Mouse (Mus musculus) mouse embryonic stem cell (cell line): ENCODE data around the gene Cct8l1.

ENCODE experiments used
- in situ Hi-C, 2 experiments: fragments of 300-500 bp; cut with MboI; formaldehyde crosslinking; loops; 1 replicate in 1 of 2; 3 replicates in 1 of 2; pipeline ENCODE4 v1.14.3; 2019 to 2020; ENCODE audit warnings: low sequenced_read_pairs in 2 of 2, low pct_unique_long_range_greater_than_20kb in 1 of 2, mixed read lengths in 1 of 2; ENCODE audit not compliant: unreplicated experiment in 1 of 2

Gene Cct8l1

GRCm38 (mm10) chr5:25515767-25516166 lies at the start of gene Cct8l1:
Gene Cct8l1 (plus strand): TSS chr5:25516067.
- in situ Hi-C loops: no loop called here

- in situ Hi-C loops: no loop called here
These were observed 43.8 kb upstream of the Cct8l1 start for GRCm38 (mm10) chr5:25472070-25472469.

DNA sequence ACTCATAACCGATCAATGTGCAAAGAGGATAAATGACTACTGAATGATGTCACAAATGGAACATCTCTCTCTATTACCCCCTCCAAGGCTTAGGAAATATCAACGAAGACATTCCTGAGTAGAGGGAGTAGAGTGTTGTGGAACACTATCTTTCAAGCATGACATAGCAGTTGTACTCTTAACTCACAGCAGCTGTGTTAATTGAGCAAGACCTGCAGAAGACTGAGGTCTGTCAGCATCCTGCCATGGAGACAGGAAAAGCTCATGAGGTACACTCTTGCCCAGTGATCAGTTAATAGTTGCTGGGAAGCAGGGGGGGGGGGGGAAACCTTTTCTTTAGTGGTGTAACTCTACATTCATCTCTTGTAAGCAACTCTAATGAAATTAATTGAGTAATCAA lies 40.1 kb upstream of the Cct8l1 start:
- in situ Hi-C loops: no loop called here

- in situ Hi-C loops: no loop called here
These were observed 37.0 kb upstream of the Cct8l1 start for GRCm38 (mm10) chr5:25478863-25479262.

- in situ Hi-C loops: no loop called here
These were observed 19.2 kb upstream of the Cct8l1 start for GRCm38 (mm10) chr5:25496652-25497051.

GRCm38 (mm10) chr5:25497369-25497719 lies 18.5 kb upstream of the Cct8l1 start:
- in situ Hi-C loops: no loop called here

DNA sequence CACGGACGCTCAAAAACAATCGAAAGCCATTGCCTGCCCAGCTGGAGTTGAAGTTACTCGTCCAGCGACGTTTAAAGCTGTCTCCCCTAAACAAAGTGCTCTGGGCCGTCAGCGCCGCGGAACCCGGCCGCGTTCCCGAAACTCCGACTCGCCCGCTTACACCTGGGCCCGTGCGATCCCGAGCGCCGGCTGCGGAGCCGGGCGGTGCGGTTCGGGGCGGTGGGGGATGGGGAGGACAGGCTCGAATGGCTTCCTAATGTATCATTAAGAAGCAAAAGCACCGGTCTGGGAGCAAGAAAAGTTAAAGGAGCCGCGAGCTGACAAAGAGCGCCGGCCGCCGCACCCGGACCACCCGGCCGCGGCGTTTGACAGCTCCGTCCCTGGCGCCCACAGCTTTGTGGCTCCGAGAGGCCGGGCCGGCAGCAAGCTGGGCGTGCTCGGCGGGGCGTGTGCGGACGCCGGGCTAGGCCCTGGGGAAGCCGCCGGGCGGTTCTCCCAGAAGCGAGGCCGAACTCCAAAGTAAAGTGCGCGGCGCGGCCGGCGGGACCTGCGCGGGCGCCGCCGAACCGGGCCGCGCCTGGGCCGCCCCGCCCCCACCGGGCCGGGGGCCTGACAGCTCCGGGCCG lies 18.0 kb upstream of the Cct8l1 start:
- in situ Hi-C loops: no loop called here

DNA sequence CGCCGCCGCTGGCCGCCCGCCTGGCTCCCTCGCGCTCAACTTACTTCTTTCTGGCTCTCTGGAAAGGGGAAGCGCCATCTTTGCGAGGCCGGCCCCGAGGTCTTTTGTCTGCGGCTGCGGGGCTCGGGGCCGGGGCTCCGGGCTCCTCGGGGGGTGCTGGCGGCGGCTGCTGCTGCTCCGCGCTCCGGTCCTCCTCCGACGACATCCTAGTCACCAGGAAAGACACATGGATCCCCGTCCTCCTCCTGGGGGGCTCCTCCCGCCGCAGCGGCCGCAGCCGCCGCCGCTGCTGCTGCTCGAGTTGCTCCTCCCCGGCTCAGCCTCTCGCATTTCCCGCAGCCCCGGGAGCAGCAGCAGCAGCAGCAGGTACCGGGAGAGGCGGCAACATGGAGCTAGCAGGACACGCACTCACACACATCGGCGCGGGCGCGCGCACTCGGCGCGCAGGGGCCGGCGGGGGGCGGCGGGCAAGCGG lies 17.5 kb upstream of the Cct8l1 start, which contains the start of gene Kmt2c:
TSS of gene Kmt2c (minus strand) at position 438 of the 475 bp plus-strand sequence.
- in situ Hi-C loops: no loop called here

GRCm38 (mm10) chr5:25498821-25499422 lies 16.9 kb upstream of the Cct8l1 start:
- in situ Hi-C loops: no loop called here

DNA sequence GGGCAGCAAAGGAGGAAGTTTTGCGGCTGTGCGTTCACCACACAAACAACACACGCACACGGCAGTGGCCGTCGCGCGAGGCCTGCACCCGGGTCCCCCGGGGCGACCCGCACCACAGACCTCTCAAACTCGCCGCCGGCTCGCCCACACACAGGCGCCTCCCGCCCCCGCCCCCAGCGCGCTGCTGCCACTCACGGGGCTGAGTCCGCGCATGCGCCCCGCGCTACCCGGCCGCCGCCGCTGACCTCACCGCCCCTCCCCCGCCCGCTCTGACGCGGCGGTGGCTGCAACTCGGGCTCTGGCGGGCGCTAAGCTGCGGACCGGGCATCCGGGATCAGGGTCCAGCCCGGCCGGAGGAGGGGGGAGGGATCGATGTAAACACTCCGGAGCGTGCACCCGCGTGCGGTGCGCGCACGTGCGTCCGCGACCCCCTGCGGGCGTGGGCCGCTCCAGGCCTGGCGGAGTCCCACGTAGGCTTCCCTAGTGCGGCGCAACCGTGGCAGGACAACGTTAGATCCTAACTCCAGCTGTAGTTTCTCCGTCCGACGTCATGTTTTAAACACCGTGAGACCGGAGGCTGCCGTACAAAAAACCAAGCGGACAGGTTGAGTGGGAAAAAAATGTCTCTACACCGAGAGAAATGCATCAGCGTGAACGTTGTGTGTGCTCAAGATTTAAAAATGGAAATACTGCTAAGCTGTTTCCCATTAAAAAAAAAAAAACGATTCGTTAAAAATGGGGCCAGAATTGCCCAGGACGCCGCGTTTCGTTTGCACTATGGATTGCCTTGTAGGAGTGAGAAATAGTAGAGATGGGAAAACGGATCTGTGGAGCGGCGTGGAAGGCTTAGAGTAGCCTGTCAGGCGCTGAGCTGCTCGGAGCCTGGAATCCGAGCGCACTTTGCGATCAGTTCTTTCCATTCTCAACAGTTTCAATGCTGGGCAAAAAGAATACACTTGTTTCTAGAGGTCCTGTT lies 16.2 kb upstream of the Cct8l1 start:
- in situ Hi-C loops: no loop called here

DNA sequence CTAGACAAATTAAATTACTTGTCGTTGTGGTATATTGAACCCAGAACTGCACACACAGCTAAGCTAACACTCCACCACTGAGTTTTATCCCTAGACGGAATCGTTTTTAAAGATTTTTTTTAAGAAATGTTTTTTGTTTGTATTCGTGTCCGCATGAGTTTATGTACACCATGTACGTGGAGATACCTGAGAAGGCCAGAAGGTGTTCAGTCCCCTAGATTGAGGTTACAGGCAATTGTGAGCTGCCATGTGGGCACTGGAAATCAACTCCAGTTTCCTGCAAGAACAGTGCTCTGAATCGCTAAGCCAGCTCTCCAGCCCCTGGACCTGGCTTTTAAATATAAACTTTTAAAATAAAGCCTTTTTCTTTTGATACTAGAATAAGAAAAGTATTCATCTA lies 15.2 kb upstream of the Cct8l1 start:
- in situ Hi-C loops: no loop called here

DNA sequence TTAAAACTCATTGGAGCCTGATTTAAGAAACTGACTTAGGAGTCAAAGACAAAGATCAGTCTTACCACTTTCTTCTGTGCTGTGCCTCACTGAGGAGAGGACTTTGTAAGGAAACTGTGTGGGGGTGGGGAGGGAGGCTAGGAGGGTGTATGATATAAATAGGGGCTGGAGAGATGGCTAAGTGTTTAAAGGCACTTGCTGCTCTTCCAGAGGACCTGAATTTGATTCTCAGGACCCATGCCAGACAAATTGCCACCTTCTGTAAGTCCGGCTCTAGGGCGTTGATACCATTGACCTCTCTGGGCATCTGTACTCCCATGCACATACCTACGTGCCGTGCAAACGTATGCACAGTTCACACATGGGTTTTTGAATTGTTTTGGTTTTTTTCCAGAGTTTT lies 9.8 kb upstream of the Cct8l1 start:
- in situ Hi-C loops: no loop called here

DNA sequence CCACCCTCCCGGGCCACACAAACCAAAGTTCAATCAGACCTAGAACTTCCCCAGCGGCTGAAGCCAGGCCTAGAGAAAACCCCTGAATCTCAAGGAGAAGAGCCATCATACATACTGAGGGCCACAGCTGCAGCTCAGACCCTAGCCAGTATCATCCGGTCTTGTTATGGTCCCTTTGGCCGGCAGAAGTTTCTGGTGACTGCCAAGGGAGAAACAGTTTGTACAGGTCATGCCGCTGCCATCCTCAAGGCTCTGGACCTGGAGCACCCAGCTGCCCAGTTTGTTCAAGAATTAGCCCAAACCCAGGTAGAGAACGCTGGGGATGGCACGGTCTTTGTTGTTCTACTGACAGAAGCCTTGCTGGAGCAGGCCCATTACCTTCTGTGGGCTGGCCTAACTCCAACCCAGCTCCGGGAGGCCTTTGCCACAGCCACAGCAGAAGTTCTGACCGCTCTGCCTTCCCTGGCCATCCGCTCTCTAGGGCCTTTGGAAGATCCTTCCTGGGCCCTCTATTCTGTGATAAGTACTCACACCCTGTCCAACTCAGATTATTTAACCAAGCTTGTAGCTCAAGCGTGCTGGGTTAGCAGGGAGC lies 531 bp downstream of the Cct8l1 start:
- in situ Hi-C loops: no loop called here

DNA sequence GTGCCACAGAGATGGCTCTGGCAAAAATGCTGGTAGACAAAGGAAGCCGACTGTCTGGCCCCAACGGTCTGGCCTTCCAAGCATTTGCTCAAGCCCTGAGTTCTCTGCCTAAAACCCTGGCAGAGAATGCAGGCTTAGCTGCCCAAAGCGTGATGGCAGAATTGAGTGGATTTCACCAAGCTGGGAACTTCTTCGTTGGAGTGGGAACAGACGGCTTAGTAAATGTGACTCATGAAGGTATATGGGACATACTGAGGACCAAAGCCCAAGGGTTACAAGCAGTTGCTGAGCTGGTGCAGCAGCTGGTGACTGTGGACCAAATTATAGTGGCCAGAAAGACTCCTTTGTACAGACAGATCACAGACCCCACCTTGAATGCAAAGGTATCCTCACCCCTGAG lies 1.7 kb downstream of the Cct8l1 start:
- in situ Hi-C loops: no loop called here

- in situ Hi-C loops: no loop called here
These were observed 4.0 kb downstream of the Cct8l1 start for GRCm38 (mm10) chr5:25519820-25520219.

DNA sequence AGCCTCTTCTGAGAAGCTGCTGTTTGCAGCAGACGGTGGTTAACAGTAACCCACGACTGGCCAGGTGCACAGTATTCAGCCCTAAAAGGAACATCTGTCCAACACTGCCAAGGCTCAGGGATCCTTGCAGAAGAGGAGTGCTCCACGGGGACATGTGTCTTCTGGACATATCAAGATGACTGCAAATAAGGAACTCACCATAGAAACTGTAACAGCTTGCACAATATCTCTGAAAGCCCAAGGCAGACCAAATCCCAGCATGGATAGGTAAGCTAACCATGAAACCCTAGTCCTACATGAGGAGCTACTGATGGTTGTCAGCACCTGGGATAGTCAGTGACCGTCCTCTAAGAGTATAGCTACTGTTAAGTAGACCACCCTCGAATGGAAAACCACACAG lies 5.6 kb downstream of the Cct8l1 start:
- in situ Hi-C loops: no loop called here

DNA sequence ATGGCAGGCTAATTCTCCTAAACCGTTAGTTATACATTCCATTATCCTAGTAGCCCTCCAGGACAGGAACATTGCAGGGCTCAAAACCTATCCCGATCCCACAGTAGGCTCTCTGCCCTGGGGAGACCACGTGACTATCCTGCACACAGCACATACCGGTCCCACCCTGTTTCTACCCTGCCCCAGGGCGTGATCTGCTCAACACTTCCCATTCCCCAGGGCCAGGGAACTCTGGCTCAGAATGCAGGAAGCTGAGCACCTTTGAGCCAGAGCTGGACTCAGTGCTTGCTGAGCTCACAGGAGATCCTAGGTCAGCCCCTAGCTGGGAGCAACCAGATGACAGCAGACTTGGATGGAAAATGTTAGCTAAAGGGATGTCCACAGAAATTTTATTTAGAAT lies 10.2 kb downstream of the Cct8l1 start:
- in situ Hi-C loops: no loop called here

- in situ Hi-C loops: no loop called here
These were observed 11.1 kb downstream of the Cct8l1 start for GRCm38 (mm10) chr5:25526926-25527325.

GRCm38 (mm10) chr5:25527971-25528370 lies 12.1 kb downstream of the Cct8l1 start:
- in situ Hi-C loops: no loop called here
